Mouse (Mus musculus) gastrocnemius, adult 18-20 months (tissue): ENCODE measurements at regions not wholly inside any gene's neighbourhood (a gene's known extent, or its start where the extent isn't known, plus 50 kb on each side); places are given as distances from the start of the nearest gene placed in this dataset.

Source experiments
- DNase-seq: peaks from one replicate; pipeline ENCODE4 v3.0.0; 2021; ENCODE audit warnings: low spot score

DNA sequence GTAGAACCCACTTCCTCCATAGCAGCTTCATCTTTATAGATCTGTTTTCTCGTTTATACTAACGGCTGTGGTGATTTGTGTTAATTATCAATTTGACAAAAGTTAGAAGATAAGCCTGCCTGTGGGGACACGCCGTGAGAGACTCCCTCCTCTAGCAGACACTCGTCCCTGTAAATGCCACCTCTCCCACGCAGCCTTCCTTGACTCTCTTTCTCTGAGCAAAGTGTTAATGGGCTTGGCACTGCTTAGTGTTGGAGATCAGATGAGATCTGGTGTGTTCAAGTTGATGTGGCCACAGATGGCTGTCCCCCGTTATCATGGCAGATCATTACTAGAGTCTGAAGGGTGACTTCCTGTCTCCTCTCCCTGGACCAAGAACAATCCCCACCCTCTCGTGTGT, 113.1 kb downstream of the Plxna1 start:
- no peak for DNase-seq

- DNase-seq: no peak
These were observed 110.8 kb downstream of the Plxna1 start for GRCm38 (mm10) chr6:89251641-89252040.

GRCm38 (mm10) chr6:89256022-89256421, 106.4 kb downstream of the Plxna1 start:
- DNase-seq: no peak

GRCm38 (mm10) chr6:89256630-89257292, 105.7 kb downstream of the Plxna1 start:
- DNase-seq: no peak

DNA sequence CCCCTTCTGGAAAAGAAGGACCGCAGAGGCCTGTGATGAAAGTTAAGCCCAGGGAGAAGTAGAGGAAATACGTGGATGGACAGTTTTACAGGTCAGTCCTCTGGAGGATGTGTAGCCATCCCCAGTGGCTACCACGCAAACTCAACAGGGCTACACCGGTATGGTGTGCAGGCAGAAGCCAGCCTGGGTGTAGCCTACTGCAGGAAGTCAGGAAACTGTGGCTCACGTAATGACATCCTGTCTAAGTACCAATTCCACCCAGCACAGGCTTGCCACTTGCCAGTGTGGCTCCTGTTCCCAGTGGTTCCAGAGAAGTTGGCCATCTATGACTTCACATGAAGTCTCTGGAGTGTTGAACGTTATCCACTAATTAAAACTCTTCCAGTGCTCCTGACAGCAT, 105.0 kb downstream of the Plxna1 start:
- DNase-seq: no peak

DNA sequence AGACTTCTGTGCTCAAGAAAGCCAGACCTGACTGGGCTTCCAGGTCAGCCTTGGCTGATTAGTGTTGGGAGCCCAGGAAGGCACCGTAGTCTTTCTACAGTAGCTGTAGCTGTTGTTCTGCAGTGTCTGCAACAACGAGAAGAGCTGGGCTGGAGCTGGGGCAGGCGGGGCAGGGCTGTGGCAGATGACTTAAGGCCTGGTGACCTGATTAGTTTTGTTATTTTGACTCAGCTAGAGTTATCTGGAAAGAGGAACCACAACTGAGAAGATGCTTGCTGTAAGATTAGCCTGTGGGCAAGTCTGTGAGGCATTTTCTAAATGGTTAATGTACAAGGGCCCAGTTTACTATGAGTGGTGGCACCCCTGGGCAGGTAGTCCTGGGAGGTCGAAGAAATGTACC, 104.3 kb downstream of the Plxna1 start:
- DNase-seq: no peak

DNA sequence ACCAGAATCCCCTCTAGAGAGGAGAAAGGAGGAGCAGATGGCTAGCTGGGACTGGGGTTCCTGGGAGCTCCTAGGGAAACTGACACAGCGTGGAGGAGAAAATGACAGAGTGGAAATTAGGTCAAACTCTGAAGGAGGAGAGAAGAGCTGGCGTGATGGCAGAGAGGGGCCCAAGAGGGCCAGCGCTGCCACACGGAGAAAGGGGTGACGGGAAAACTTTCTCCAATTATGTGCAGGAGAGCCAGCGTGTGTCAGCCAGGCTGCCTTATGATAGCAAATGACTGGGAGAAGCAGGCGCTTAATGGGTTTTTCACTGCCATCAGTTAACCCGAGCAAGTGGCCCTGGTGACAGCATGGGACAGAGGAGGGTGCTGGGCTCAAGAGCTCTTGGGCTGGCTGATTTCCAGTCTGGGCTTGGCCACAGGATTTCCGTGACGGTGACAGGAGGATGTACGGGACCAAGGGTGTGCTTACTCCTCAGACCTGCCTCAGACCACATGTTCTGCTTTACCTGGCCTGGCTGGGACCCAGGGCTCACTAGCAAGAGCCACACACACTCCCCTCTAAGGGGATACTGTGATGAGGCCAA, 102.9 kb downstream of the Plxna1 start:
- DNase-seq: no peak

DNA sequence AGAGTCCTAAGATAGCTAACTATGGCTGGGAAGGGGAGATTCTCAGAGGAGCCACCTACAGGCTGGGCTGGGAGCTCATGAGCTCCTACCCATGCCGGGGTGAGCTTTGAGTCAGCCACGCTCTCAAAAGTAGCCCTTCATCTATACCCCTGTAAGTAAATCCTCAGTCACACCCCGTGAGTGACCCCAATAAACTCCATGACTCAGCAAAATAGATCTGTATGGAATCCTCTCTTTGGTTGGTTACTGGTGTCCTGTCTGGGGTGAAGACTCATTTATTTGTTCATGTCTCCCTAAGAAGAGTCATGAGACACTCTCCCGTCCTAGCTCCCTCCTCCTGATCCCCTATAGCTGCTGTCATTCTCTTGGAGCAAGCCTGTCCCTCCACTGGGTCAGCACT, 99.5 kb downstream of the Plxna1 start:
- no peak for DNase-seq

- no peak for DNase-seq
These were observed 97.1 kb downstream of the Plxna1 start for GRCm38 (mm10) chr6:89265296-89265695.
